Mouse (Mus musculus) olfactory bulb, adult 2 months (tissue): ENCODE measurements around the gene Kifap3.

Experiments
- CTCF ChIP-seq: fragments of 200-500 bp; IDR thresholded peaks from 2 replicates; pipeline ENCODE4 v1.5.1; 2012; ENCODE audit warnings: low read depth, mild to moderate bottlenecking, low read length, moderate library complexity; ENCODE audit not compliant: insufficient read depth
- POLR2A ChIP-seq: fragments of 200-500 bp; IDR thresholded peaks from 2 replicates; pipeline ENCODE4 v1.6.1; 2012; ENCODE audit warnings: mild to moderate bottlenecking, low read depth, low read length, moderate library complexity; ENCODE audit not compliant: insufficient read depth

DNA sequence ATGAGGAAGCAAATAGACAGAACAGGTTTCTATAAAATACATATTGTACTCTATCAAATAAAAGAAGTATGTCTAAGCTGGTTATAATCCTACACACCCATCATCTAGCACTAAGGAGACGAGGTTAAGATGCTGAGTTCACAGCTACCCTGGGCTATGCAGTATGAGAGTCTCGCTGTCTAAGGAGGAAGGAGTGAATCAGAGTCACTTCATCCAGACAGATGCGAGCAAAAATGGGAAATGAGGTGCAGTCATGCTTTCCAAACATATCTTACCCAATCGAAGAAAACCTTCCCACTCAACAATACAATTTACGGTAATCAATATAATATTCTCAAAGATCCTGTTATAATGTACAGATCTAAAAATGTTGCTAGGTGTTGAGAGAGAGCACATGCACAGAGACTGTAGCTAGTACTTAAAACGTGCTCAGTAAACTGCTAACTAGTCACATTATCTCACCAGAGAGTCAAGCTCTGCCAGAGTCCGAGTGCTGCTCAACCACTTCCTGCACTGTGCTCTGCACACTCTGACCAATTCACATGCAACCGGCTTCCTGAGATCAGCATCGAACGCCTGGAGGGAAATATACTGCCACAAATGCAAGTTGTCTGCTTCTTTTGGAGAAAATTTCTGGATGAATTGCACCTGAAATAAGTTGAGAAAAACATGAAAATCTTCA, 184.8 kb downstream of the Kifap3 start:
- no peak for TF ChIP-seq CTCF
- no peak for TF ChIP-seq POLR2A
